In the genomic region with DNA sequence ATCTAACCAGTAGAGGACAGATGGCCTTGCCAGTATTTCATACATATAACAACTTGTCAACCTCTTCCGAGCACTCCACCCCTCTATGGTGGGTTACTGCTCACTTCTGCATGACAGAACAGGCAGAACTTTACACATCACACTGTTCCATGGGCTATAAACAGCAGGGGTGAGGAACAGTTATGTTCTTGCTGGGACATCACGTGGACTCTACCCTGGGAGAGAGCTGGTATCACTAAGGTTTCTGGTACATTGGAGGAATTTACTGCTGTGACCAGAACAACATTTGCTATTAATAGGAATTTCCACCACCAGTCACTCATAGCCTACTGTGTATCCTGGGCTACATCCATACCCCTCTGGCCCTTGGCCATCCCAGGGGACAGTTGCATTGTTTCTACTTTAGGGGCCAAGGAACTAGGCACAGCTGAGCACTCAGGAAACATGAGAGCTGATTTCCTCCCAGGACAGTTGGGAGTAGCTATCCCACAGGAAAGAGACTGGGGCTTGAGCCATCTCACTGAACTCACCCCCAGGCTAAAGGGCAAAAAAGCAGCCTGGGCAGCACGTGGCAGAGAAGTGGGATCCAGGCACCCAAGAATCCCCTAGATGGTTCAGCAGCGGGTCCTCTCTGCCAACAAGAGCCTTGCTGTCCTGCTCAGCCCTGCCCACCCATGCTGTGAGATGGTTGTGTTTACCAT, we compare ENCODE assay signal across 29 mouse cellular contexts. TPM values are rescaled to one million over a fixed set of nuclear protein-coding genes. Genes with fewer than 3 reads are reported as not detected.
DNase-seq lines count a peak whose midpoint lies in the region; ATAC-seq and TF ChIP-seq lines count a peak whose summit lies in the region.
"Had no signal": no experiment of that assay in that cellular context is flagged by ENCODE, and none has a peak within 500 bp of the region (broad histone marks: within the 10 kb centered on the region; RNA-seq: fewer than 3 reads in every experiment).

No protein-coding gene starts in this region.

- H3K27me3 ChIP-seq in heart, embryonic 14.5 days (ENCODE audit: control insufficient read depth, insufficient read depth, low read length): no peaks in the 10 kb centered on the region
- H3K27me3 ChIP-seq in heart, postnatal 0 days (ENCODE audit: control insufficient read depth, insufficient read depth, low read length): no peaks in the 10 kb centered on the region
- H3K27me3 ChIP-seq: embryonic facial prominence, embryonic 13.5 days; forebrain, embryonic 12.5 days; forebrain, embryonic 15.5 days had no signal

- no peak overlapping the region for H3K4me2 ChIP-seq in heart, embryonic 14.5 days (ENCODE audit: low read length)
- no peak overlapping the region for H3K4me2 ChIP-seq in heart, postnatal 0 days (ENCODE audit: low read depth, low read length)
- H3K4me2 ChIP-seq: embryonic facial prominence, embryonic 13.5 days; forebrain, embryonic 12.5 days; forebrain, embryonic 15.5 days; hindbrain, embryonic 14.5 days had no signal

- no peak overlapping the region for H3K9ac ChIP-seq in heart, embryonic 14.5 days (ENCODE audit: low read length)
- no peak overlapping the region for H3K9ac ChIP-seq in heart, postnatal 0 days (replicated peaks; ENCODE audit: low read depth, low read length)
- H3K9ac ChIP-seq: embryonic facial prominence, embryonic 13.5 days; forebrain, embryonic 12.5 days; forebrain, embryonic 15.5 days; hindbrain, embryonic 14.5 days had no signal

- H3K27ac ChIP-seq in heart, embryonic 14.5 days (replicated peaks in 1 of 2; ENCODE audit: control insufficient read depth in 1 of 2, insufficient read depth in 1 of 2, low read depth in 2 of 2, low read length in 2 of 2): 0 out of 4 replicates have a peak overlapping the region, but pooled peaks of 1 of the 2 experiments have one; percentile 7
- peak overlapping the region; percentile 15 for H3K27ac ChIP-seq in heart, postnatal 0 days (ENCODE audit: low read depth)
- H3K27ac ChIP-seq: embryonic facial prominence, embryonic 10.5 days; embryonic facial prominence, embryonic 13.5 days; forebrain, embryonic 12.5 days; forebrain, embryonic 15.5 days; heart, adult 2 months; heart, embryonic 10.5 days; hindbrain, embryonic 14.5 days; hindbrain, postnatal 0 days had no signal

- WGBS in heart, embryonic 14.5 days: 65% methylated on average over 4 of the region's 4 CpGs
- 55% methylated on average over 4 of the region's 4 CpGs for WGBS in heart, postnatal 0 days

- intact Hi-C loops in heart, postnatal 10 days (cut with DNase I): no loop called here
- intact Hi-C loops in heart, postnatal 25 days (cut with DNase I): no loop called here

- ATAC-seq in heart, embryonic 14.5 days (ENCODE audit: insufficient number of reproducible peaks, insufficient read depth, low FRiP score, low read depth): 0 out of 2 replicates have a peak, but pooled peaks have one; percentile 54
- peak; percentile 89 for ATAC-seq in heart, postnatal 0 days (ENCODE audit: insufficient read depth, low read depth)
- ATAC-seq: activated CD4-positive, CD25-positive, alpha-beta regulatory T cell, adult 4 months; forebrain, embryonic 15.5 days; hindbrain, postnatal 0 days; inflammation-experienced regulatory T-cells, adult 6 months; intestine, embryonic 16.5 days had no signal

- no peaks in the 10 kb centered on the region for H3K36me3 ChIP-seq in heart, embryonic 14.5 days (ENCODE audit: control insufficient read depth, insufficient read depth, low read length)
- H3K36me3 ChIP-seq in heart, postnatal 0 days (replicated peaks; ENCODE audit: control insufficient read depth, insufficient read depth, low read length): no peaks in the 10 kb centered on the region
- H3K36me3 ChIP-seq: embryonic facial prominence, embryonic 10.5 days; embryonic facial prominence, embryonic 13.5 days; forebrain, embryonic 12.5 days; forebrain, embryonic 15.5 days; heart, embryonic 10.5 days had no signal

- no peak overlapping the region for H3K4me3 ChIP-seq in heart, embryonic 14.5 days (ENCODE audit: control insufficient read depth in 1 of 2, insufficient read depth in 1 of 2, low read depth in 1 of 2, low read length in 2 of 2)
- no peak overlapping the region for H3K4me3 ChIP-seq in heart, postnatal 0 days (ENCODE audit: low read depth, low read length)
- H3K4me3 ChIP-seq: embryonic facial prominence, embryonic 10.5 days; embryonic facial prominence, embryonic 13.5 days; erythroblast, embryonic 14.5 days; forebrain, embryonic 12.5 days; forebrain, embryonic 15.5 days; heart, adult 2 months; heart, embryonic 10.5 days had no signal

- TF ChIP-seq CTCF in heart, postnatal 0 days (IDR thresholded peaks at IDR 0.05; ENCODE audit: low read depth): no peak

- TF ChIP-seq EP300 in heart, postnatal 0 days (IDR thresholded peaks at IDR 0.05; ENCODE audit: low read depth): no peak

- H3K4me1 ChIP-seq in heart, embryonic 14.5 days (ENCODE audit: control insufficient read depth in 2 of 2, insufficient read depth in 2 of 2, low read length in 2 of 2): peaks cover 0 to 7% of the 10 kb centered on the region in 2 experiments; a peak in 2 of 4 replicates
- H3K4me1 ChIP-seq in heart, postnatal 0 days (ENCODE audit: control insufficient read depth, insufficient read depth): peaks cover 14% of the 10 kb centered on the region; the same call in 1 of the 2 replicates
- H3K4me1 ChIP-seq: forebrain, embryonic 12.5 days; forebrain, embryonic 15.5 days had no signal

- no peaks in the 10 kb centered on the region for H3K9me3 ChIP-seq in heart, embryonic 14.5 days (ENCODE audit: control insufficient read depth, low read length)
- H3K9me3 ChIP-seq in heart, postnatal 0 days (replicated peaks; ENCODE audit: control insufficient read depth, low read length): no peaks in the 10 kb centered on the region
- H3K9me3 ChIP-seq: embryonic facial prominence, embryonic 10.5 days; embryonic facial prominence, embryonic 13.5 days; forebrain, embryonic 12.5 days; forebrain, embryonic 15.5 days; heart, embryonic 10.5 days had no signal

- DNase-seq in adrenal gland, postnatal 10 days: peak; percentile 15
- DNase-seq in adrenal gland, postnatal 25 days: no peak
- no peak for DNase-seq in heart, postnatal 10 days
- peak; percentile 58 for DNase-seq in heart, postnatal 0 days (ENCODE audit: low spot score)
- no peak for DNase-seq in heart, postnatal 25 days (ENCODE audit: low spot score)
- peak; percentile 32 for DNase-seq in adipocyte (ENCODE audit: low spot score)
- no peak for DNase-seq in right cerebral cortex, postnatal 4 days
- DNase-seq: adrenal gland, adult 2 months; cerebellum, adult 11-12 months; cerebellum, adult 8-10 months; cerebellum, postnatal 10 days; cerebellum, postnatal 36 days; embryo, embryonic 11 days; gastrocnemius, postnatal 25 days; heart, adult 2 months; heart, postnatal 14 days; kidney, adult 2 months had no signal

RNA-seq across cellular contexts. Expression of a gene that starts 23.6 kb away (rescaled TPM):
- total RNA-seq in adrenal gland, postnatal 10 days (2021): 100 to 1,000 TPM; 157 to 169 TPM
- 340 and 406 TPM in 2 replicates for total RNA-seq in adrenal gland, postnatal 25 days (2021)
- 32.0 and 32.8 TPM in 2 replicates for polyA plus RNA-seq in heart, embryonic 14.5 days (2014; fragmentation: Nextera tagmentation; extraction: Ambion mirVana)
- total RNA-seq in heart, postnatal 10 days (2021): 10 to 100 TPM; 73.2 to 73.9 TPM
- 57.0 and 65.5 TPM in 2 replicates for total RNA-seq in heart, postnatal 0 days (2014; rRNA removed; ENCODE audit: low replicate concordance)
- 56.4 and 64.1 TPM in 2 replicates for polyA plus RNA-seq in heart, postnatal 0 days (2015; fragmentation: Nextera tagmentation; extraction: Ambion mirVana)
- 10 to 100 TPM; 71.9 to 74.8 TPM for total RNA-seq in heart, postnatal 25 days (2021)
- polyA plus RNA-seq: activated CD4-positive, CD25-positive, alpha-beta regulatory T cell, adult 4 months had no signal

RNA-seq across cellular contexts. Expression of a gene that starts 23.8 kb away (rescaled TPM):
- 10 to 100 TPM in 1 of 2 experiments, 1 to 10 TPM in 1; 7.6 to 12.7 TPM for total RNA-seq in adrenal gland, postnatal 10 days (2021)
- total RNA-seq in adrenal gland, postnatal 25 days (2021): 11.7 and 13.2 TPM in 2 replicates
- 63.0 and 67.7 TPM in 2 replicates for polyA plus RNA-seq in heart, embryonic 14.5 days (2014; fragmentation: Nextera tagmentation; extraction: Ambion mirVana)
- 10 to 100 TPM; 71.3 to 81.0 TPM for total RNA-seq in heart, postnatal 10 days (2021)
- total RNA-seq in heart, postnatal 0 days (2014; rRNA removed; ENCODE audit: low replicate concordance): 64.3 and 83.6 TPM in 2 replicates
- polyA plus RNA-seq in heart, postnatal 0 days (2015; fragmentation: Nextera tagmentation; extraction: Ambion mirVana): 32.5 and 35.6 TPM in 2 replicates
- total RNA-seq in heart, postnatal 25 days (2021): 10 to 100 TPM; 79.5 to 80.2 TPM
- polyA plus RNA-seq: erythroblast, embryonic 14.5 days; inflammation-experienced regulatory T-cells, adult 6 months had no signal

Comparison
In these comparisons a context has a peak if more than half of its experiments do, and no peak if none do; other contexts are left out.
1. DNase-seq: peak in adrenal gland, postnatal 10 days (single experiment), heart, postnatal 0 days (single experiment) and adipocyte (single experiment); none in adrenal gland, postnatal 25 days (single experiment), heart, postnatal 10 days (0 of 2), heart, postnatal 25 days (single experiment) and right cerebral cortex, postnatal 4 days (single experiment).